Mouse (Mus musculus) heart, postnatal 0 days (tissue): ENCODE results near the gene Stxbp5.

ENCODE experiments used
- CTCF ChIP-seq: IDR thresholded peaks from 2 replicates; pipeline ENCODE4 v1.5.1; 2016; ENCODE audit warnings: antibody characterized with exemption, control low read depth, low read depth
- EP300 ChIP-seq: IDR thresholded peaks from 2 replicates; pipeline ENCODE4 v1.6.1; 2016; ENCODE audit warnings: antibody characterized with exemption, low read depth

- no peak for TF ChIP-seq CTCF
- no peak for TF ChIP-seq EP300
Measured at GRCm38 (mm10) chr10:9832937-9833336, 67.9 kb downstream of the Stxbp5 start.
